Mouse (Mus musculus) urinary bladder, postnatal 14 days (tissue): ENCODE data around the gene Gm21976.

ENCODE experiments used
- DNase-seq: peaks from one replicate; pipeline ENCODE4 v3.0.0; 2021; ENCODE audit warnings: low spot score

Gene Gm21976

DNA sequence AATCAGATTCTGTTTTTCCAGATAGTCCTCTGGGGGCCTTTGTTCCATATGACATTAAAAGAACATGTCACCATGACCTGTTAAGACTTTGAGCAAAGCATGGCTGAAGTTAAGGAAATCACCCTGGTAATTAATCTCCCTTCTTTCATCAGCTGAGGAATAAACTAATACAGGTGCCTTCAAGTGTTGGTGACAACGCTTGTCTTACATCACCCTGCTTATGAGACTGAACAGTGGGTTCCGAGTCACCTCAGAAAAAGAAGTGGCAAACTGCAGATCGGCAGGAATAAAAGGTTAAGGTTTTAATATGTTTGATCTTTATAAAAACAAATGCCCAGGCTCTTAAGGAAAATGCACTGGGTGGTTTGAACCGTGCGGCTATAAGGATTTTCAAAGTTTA lies at the start of gene Gm21976:
Gm21976 (plus strand) TSS at position 202 of the 400 bp plus-strand sequence.
- DNase-seq: no peak

DNA sequence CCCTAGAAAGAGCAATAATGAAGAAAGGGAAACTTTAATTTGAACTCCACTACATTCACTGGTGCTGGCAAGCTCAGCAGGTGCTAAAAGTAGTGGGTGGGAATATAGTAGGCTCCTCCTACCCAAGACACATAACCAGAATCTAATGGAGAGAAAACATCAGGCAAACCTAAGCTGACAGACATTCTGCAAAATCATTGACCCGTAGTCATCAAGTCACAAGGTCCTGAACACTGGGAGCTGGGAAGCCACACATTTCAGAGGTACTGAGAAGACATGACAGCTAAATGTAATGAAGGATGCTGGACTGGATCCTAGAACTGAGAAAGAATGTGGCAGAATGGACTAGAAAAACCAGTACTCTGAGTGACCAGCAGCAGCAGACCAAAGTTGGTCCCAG lies 49.2 kb upstream of the Gm21976 start:
- DNase-seq: no peak

DNA sequence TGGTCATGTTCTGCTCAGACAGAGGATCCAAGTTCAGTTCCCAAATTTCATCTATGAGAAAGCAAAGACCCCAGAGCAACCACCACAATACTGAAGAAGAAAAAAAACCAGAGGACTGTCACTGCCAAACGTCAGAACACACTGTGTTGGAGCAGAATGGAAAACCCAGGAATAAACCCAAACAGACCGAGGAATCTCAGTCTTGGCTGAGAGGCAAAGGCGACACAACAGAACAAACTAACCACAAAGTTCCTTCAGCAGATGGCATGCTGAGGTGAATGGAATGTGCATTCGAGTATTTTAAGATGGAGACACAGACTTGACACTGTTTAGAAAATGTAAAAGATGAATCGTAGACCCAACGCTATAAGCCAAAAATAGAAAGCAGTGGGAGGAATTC lies 44.2 kb upstream of the Gm21976 start:
- DNase-seq: no peak

DNA sequence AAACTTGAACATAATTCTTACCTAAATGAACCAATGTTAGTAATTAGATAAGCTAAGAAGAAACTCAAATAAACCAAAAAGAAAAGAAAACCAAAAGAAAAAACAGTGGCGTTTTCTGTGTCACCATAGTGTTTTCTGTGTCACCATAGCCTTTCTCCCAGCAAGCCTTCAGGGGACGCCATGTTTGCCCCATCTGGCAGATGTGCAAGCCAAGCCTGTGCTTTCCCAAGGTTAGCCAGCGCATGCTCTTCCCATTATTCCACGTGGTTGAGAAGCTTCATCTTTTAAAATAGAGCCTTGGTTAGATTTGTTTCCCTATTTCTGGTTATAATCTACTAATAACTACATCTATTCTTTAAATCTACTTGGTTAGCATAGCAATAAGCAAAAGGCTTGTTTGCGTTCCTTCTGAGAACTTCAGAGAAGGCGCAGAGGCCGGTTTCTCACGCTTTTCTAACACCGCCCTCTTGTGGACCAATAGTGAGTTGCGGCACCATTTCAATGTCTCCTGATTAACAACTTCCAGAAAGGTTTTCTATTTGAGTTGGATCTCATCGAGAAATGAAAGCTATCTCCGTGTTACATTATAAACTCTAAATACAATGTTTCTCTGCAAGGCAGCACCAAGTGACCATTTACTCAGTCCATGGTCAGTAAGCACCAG lies 39.6 kb upstream of the Gm21976 start:
- peak; percentile 76 for DNase-seq

DNA sequence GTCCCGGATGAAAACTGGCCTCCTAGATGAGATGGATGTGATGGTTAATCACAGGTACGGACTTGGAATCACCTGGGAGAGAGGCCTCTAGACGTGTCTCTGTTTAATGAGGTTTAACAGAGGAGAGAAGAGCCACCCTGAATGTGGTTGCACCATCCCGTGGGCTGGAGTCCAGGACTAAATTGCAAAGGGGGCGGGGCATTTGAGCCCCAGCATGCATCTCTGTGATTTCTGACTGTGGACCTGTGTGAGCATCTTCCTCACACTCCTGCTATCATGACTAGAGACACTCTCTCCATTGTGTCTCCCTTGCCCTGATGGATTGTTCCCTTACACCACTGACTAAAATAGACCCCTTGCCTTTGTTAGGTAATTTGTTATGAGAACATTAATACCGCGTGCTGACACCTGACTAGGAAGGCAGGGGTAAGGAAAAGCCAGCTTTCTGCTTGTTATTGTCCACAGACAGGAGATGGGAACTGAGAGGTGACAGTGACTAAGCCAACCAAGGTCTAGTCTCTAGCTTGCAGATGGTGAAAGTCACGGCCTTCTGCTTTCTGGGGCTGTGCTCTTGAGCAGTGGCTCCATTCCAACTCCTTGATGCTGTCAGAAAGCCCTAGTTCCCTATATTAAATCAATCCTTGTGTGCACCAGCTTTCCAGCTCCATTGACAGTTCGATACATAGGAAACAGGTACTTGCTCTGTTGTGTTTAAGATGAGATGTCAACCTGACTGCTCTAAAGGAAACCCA lies 38.0 kb upstream of the Gm21976 start:
- no peak for DNase-seq

DNA sequence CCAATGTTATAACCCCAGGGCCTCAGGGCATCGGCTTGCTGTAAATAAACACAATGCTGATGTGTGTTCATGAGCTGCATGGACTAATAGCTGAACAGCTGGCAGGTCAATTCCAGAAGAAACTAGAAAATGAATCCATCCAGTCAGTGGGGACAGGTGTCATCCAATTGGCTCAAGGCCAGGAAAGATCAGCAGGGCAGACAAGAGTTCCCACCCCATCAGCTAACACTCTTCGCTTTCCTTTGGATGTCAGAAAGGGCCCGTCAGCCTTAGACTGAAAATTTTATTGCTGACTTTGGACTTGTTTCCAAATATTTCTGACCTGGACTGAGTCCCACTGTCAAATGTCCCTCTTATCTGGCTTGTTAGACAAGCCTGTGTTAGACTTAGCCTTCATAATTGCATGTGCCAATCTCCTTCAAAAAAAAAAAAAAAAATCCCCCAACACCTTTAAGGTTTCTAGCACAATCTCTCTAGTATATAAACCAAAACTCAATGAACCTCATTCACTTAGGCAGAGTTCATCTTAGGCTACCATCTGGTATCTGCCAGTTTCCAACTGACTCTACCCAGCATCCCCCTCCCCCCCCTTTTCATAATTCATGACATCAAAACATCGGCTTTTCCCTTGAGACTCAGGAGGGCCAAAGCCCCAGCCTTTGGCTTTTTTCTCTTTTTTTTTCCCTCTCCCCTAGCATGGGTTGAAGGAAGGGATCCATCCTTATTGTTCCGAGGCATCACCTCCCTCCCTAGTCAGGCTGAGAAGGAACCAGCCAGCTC lies 34.9 kb upstream of the Gm21976 start:
- no peak for DNase-seq

DNA sequence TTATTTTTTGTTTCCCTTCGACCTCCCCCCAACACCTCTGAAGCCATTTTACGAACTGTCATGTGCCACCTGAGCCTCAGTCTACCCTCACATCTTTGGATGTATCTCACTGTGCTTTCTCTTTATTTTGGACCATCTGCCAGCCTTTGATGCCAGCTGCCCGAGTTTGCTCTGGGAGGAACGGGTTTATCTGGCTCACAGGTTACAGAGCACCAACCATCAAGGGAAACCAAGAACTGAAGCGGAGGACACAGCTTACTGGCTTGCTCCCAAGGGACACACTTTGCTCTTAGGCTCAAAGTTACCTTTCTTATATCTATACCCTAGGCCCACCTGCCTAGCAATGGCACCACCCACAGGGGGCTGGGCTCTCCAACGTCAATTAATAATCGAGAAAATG lies 34.3 kb upstream of the Gm21976 start:
- no peak for DNase-seq

DNA sequence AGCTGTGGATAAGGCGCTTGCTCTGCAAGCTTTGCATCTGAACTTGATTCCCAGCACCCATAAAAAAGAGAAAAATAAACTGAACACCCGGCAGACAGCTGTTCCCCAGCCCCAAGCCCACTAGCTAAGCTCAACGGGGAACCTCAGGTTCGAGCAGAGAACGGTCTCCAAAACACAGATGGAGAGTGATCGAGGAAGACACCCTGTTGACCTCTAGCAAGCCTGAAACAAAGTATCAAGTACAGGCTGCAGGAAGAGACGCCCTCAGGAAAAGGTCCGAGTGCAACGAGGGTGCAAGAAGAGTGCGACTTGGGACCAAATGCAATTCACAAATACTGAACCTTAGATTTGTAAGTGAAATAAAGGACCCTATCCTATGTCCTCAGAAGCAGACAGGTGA lies 30.1 kb upstream of the Gm21976 start:
- DNase-seq: no peak

DNA sequence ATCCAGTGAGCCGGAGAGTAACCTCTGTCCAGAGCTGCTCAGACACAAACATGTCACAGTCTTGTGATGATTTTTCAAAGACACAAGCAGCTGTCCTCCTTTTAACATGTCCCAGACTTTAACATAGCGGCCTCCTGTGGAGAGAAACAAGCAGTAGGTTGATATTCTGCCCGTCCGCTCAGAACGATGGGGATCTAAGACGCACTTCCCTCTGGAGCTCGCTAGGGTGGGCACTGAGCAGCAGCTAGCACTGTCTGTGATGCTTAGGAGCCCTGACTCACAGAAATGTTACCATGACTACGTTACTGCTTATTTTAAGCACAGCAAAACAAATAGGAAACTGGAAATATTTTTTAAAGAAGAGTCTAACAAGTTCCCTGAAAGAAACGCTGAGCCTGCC lies 24.8 kb upstream of the Gm21976 start:
- no peak for DNase-seq

DNA sequence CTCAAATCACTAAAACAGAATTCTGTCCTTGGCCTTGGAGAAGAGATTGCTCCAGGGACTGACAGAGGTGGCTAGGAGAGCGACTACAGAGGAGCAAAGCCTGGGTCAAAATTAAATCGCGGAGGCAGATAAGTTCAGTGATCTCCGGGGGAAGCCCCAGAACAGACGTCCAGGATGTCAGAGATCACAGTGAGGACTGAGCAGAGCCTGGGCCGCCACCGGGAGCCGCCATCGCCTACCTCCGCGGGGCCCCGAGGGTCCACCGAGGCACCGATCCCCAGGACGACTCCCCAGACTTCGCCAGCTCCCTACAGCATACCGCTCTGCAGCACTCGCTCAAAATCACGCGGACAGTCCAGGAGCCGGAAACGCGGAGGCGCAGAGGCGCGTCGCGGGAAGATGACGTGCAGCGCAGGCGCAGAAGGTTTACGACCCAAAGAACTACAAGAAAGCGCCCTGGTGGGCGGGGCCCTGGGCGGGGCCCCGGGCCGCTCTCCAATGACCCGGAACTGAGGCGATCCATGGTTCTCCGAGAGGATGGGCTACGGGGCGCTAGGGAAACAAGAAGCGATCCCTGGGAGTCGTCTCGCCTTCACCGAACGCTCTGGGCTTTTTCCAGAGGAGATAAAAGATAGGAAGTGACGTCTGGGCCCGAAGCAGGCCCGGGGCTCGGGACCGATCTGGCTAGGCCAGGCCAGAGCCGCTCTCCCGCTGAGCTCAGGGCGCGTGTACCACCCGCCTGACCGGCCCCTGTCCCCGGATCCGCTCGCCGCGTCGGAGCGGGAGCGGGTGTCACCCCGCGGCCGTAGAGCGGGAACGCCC lies 16.8 kb upstream of the Gm21976 start, which contains the start of the genes Utp15 and Ankra2:
Utp15 (minus strand) TSS at position 406 of the 822 bp plus-strand sequence.
Ankra2 (plus strand) TSS at position 439 of the 822 bp plus-strand sequence.
- DNase-seq: peak; percentile 98

DNA sequence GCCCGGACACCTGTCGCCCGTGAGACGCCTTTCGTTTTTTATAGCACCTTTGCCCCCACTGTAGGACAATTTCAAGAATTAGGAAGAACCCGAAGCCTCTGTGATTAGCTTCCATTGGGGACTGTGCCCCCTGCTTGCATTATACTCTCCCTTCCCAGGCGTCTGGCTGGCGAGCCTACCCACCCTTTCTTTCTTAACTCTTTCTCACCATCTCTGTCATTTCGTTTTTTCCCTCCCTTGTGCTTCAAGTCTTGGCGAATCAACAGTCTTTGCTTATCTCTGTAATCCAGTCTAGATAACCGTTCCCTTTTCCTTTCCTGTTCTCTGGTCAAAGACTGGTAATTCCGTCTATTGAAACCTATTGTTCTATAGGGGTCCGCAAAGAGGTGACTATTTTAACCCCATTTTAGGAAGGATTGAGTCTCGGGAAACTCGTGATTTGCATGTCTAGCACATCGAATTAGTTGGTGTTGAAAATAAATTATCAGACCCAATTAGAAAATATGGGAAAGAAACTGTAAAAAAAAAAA lies 16.2 kb upstream of the Gm21976 start:
- DNase-seq: no peak

DNA sequence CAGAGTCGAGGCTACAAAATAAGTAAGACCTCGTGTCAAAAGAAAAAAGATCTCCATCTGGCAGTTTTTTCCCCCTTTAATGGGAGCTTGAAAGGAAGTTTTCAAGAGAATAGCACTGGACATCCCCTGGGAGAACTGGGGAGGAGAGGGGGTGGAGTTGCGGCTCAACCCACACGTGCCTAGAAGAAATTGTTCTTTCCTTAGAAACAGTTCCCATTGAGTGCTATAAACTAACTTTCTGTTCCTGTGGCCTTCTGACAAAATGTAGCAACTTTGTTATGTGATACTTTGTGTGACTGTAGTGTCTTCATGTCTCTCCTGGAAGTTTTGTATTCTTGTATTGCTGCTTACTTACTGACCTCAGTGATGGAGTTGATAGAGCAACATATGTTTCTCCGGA lies 15.6 kb upstream of the Gm21976 start:
- no peak for DNase-seq

DNA sequence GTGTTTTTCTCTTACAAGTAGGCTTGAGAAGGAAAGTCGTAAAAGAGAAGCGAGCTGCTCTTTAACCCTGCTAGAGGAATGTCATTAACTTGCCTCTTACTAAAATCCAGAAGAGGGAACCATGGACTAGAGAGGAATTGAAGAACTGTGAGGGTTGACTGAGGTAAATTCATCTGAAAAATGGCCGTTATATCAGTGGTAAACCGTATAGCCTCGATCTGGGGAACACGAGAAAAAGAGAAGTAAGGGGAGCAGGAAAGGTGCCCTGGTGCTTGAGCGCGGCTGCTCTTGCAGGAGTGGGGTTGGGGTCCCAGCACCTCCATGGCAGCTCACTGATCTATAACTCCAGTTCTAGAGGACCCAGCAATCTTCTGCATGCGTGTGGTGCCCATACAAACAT lies 5.7 kb upstream of the Gm21976 start:
- DNase-seq: no peak

DNA sequence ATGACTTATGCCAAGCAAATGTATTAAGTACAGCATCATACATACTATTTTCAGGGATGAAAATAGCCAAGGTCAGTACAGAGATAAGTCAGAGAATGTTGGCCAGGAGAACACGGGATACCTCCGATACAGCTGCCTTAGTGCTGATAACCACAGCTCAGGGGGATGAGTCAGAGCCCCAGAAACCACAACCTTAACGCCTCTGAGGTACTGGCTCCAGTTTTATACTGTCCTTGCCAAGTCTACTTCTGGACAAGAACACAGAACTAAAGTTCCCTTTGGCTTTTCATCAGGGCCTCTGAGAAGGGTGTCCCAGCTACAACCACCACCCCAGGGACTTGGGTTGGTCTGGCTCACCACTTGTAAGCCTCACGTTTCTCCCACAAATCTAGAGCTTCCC lies 4.0 kb upstream of the Gm21976 start:
- no peak for DNase-seq

DNA sequence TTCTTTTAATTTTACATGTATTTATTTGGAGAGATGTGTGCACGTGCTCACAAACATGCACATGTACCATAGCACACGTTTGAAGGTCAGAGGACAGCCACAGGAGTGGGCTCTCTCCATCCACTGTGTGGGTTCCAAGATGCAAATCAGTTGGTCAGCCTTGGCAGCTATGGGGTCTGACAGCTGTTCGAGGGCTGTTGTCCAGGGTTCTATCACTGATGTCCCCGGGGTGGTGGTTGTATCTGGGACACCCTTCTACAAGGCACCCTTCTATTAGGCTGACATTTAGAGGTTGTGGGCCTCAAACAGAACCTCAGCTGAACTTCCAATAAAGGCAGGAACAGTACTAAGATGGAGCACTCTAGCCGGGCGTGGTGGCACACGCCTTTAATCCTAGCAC lies 3.4 kb upstream of the Gm21976 start:
- no peak for DNase-seq

DNA sequence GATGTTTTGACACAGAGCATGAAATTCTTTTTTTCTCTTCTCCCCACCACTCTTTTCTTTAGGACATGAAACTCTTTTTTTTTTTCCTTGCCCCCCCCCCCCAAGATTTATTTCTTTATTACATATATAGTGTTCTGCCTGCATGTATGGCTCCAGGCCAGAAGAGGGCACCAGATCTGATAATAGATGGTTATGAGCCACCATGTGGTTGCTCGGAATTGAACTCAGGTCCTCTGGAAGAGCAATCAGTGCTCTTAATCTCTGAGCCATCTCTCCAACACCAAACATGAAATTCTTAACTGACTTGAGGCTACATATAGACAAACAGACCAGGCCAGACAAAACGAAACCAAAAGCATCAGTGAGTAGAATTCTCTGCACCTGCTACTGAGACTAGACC lies 2.2 kb upstream of the Gm21976 start:
- DNase-seq: no peak

DNA sequence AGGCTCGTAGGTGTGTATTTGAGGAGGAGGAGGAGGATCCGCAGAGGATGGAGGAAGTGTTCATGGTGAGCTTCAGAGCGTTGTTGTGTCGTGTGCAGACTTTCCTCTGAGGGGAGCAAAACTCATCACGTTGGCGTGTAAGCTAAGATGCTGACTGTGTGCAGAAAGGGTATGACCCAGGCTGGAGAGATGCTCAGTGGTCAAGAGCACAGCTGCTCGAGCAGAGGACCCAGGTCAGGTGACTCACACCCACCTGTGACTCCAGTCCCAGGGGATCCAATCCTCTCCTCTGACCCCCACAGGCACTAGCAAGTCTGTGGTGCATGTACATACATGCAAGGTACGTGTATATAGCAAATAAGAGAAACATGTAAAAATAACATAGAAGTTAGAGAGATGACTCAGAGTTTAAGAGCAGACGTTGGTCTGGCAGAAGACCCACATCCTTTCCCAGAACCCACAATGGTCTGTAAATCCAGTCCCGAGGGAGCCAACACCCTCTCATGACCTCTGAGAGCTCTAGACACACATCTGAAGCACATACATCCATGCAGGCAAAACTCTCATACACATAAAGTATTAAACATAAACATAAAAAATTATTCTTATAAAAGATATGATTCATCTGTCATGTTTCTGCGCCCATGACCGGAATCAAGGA lies 1.4 kb downstream of the Gm21976 start:
- no peak for DNase-seq

DNA sequence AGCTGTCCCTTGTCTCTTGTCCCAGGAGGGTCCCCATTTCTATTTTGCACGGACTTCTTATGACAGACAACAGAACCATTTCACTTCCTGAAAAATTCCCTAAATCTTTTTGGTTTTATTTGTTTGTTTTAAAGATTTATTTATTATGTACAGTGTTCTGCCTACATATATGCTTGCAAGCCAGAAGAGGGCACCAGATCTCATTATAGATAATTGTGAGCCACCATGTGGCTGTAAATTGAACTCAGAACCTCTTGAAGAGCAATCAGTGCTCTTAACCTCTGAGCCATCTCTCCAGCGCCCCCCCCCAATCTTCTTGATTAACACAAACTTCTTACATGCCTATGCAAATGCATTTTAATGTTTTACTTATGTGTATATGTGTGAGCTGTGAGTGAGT lies 11.0 kb downstream of the Gm21976 start:
- DNase-seq: no peak

DNA sequence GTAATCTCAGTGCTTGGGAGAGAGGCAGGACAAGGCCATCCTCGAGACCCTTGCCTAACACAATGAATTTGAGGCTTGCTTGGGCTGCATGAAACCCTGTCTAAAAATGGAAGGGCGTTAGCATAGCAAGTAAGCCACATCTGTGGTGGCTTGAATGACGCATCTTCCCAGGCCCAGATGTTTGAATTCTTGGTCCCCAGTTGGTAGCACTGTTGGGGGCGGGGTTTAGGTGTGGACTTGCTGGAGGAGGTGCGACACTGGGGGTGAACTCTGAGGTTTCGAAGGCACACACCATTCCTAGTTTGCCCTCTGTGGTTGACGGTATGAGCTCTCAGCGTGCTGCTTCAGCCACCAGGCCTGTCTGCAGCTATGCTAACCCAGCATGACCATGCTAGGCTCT lies 12.0 kb downstream of the Gm21976 start:
- DNase-seq: no peak

DNA sequence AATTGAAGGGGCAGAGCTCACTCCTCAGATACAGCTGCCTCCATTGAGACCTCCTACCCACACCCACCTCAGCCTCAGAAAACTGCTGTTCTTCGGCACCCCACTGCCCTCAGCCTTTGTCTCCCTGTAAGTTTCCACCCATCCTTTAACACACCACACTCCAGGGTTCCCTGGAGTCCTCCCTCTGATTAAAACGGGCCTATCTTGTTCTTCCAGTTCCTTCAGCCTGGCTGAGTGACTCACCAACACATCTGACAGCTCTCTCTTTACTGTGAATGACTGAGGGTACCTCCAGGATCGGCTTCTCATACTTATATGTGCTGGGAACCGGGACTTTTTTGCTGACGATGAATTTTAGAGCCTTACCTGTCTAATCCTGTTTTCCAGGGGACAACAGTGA lies 16.4 kb downstream of the Gm21976 start:
- DNase-seq: peak; percentile 58

DNA sequence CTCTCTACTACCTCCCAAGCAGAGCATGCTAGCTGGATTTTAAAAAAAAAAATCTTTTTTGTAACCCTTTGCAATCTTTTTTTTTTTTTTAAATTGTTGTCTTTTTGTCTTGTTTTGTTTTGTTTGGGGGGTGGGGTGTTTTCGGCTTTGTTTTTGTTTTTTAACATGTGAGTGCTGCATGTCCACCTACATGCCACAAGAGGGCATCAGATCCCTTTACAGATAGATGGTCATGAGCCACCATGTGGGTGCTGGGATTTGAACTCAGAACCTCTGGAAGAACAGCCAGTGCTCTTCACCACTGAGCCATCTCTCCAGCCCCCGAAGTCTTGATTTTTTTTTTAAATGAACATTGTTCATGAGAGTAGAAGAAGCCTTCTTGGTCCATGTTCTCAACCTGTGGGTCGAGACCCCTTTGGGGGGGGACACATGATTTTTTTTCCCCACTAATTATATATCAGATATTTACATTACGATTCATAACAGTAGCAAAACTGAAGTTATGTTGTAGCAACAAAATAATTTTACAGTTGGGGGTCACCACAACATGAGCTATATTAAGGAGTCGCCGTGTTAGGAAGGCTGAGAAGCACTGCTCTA lies 18.3 kb downstream of the Gm21976 start:
- no peak for DNase-seq
